Mouse (Mus musculus) CD4-positive, CD25-positive, alpha-beta regulatory T cell, adult 2 months (primary cell): ENCODE measurements at regions not wholly inside any gene's neighbourhood (a gene's known extent, or its start where the extent isn't known, plus 50 kb on each side); places are given as distances from the start of the nearest gene placed in this dataset.
"Not testable (repeated sequence)": the region's sequence is repeated elsewhere in the genome, so short reads cannot be mapped to it uniquely, and the experiment has no call there.

Experiments
- DNase-seq: peaks from one replicate; pipeline ENCODE4 v3.0.0-alpha.2; 2012; ENCODE audit warnings: low read depth, low spot score

DNA sequence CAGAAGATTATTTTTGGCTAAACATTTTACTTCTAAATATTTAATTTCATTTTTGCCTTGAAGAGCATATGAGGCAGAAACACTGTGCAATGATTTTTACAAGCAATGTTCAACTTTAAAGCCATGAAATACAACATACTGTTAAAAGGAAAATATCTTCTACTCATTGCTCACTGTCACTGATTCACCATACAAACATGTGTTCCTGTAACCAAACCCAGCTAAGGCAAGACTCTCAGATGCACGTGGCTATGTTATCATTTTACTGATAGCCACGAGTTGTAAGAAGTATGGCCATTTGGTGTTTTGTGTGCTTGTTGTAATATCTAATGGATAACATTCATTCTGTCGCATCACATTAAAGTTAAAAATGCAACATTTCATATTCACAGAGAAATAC lies 287.3 kb upstream of the Adamts5 start:
- DNase-seq: no peak

DNA sequence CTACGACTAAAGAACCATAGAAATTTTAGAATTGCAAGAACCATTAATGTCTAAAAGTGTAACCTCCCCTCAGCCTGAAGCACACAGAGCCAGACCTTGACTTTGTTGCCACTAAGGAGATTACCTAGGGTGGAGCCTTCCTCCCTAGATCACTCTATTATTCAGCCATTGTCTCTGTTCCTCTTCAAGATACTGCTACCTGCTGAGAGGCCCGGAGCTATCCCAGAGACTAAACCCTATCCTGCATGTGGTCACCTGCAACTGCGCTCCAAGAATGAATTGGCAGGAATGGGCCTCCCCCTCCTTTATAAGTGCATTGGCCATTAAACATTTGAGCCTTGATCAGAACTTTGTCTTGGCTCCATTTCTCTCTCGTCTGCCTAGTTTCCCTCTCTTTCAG lies 286.0 kb upstream of the Adamts5 start:
- DNase-seq: not testable (repeated sequence)

DNA sequence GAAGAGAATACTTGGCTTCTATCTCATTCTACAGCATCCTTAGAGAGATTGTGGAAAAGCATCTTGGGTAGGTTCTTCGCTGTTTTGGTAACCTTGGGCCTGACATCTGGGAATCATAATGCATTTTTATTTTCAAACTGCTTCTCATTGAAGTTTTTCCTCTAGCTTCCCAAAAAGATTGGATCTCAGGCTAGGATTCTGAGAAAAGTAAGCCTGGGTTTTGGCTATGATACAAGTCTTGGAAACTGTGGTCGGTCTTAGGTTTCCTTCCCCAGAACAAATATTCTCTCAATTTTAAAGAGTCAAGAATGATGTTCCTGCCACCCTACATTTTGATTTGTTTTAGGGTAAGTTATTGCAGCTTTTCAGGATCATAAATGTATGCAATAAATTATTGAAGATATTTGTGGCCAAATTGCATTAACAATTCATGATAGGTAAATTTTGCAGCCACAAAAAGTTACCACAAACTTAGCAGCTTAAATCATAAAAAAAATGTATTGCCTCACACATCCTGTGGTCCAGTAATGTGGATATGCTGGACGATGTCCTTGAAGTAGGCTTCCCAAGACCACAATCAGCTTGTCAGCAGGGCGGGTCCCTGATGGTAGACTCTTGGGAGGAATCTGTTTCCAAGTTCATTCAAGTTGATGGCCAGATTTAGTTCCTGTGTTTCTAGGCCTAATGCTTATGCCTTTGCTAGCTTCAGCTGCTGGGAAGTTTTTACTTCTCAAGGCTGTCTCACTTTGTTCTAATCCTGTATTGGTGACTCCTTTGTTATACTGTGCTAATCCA lies 257.6 kb upstream of the Adamts5 start:
- no peak for DNase-seq

DNA sequence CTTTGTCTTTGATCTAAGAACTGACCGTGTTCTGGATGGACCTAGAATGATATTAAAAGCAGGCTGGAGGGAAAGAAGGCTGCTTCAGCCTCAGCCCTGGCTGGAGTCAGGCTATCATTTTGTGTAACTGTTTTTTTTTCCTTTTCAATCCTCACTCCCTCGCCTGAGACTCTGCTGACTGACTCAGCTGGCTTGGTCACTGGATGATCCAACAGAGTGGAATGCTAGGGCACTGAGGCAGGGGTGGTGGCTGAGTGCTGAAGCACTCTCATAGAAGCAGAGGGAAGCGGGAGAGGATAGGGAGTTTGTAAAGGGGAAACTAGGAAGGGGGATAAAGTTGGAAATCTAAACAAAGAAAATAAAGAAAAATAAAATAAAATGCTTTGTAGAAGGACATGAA lies 236.5 kb upstream of the Adamts5 start:
- no peak for DNase-seq

DNA sequence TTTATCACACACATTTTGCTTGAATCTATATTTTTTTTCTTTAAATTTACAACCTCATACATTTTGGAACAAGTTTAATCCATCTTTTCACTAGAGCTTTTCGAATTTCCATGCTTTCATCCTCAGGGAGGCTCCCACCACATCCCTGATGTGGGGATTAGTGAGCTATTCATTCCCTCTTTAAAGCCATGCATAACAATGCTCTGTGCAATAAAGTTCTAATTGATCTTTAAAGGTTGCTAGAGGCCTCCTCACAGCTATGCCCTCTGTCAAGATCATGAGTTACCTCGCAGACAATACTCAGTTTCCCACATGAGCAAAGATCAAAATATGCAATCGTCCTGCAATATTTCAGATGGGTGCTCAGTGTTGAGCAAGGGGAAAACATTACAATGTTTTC lies 234.5 kb upstream of the Adamts5 start:
- DNase-seq: no peak

DNA sequence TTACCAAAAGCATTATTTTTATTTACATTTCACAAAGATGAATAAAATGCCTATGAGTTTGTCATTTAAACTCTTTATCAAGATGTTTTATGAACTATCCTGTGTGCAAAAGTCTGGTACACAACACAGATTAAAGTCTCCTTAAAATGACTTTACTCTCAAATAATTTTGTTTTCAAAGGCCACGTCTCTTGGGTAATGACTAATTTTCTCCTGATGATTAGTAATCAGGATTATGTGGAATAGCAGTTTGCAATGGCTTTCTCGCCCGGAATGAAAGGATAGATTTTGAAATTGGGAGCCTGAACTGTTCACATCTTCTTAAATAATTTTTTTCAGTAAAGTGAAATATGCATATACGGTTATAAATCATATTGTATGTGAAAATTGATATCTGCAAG lies 225.8 kb upstream of the Adamts5 start:
- DNase-seq: no peak

DNA sequence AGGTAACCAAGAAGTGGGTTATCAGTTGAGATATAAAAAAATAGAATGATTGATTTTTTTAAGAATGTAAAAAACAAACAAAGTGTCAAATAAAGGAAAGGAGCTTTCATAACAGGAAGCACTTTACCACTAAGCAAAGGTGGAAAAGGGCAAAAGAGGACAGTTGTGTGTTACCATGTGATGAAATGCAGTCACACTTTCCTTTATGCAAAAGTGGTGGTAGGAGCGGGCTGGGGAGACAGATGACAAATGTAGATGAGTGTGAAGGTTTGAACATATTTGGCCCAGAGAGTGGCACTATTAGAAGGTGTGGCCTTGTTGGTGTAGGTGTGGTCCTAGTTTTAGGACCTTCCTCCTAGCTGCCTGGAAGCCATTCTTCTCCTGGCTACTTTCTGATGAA lies 222.6 kb upstream of the Adamts5 start:
- DNase-seq: no peak

DNA sequence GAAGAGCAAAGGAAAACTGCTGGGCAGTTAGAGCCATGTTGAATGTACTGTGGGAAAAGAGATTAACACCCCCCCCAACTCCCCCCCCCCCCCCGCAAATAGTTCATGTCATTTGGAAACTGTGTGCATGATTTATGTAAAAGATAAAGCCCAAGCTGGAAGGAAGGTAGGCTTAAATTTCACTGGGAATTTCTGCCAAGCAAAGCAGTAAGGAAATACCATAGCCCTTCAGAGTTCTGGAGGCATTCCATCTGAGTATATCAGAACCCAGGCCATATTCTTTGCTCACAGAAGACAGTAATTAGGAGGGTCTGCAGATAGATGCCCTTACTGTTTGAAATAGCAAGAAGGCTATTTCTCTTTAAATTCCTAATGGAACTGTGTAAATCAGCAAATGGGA lies 221.3 kb upstream of the Adamts5 start:
- no peak for DNase-seq

DNA sequence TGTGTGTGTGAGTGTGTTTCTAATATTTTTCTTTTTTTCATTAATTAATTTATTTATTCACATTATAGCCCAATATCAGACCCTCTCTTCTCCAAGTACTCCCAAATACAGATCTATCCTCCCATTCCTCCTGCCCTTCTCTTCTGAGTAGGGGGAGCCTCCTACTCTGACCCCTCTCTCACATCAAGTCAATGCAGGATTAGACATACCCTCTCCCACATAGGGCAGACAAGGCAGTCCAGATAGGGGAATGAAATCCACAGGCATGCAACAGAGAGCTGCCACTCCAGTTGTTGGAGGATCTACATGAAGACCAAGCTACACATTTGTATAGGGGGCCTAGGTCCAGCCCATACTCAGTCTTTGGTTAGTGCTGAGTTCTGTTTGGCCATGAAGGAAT lies 216.3 kb upstream of the Adamts5 start:
- no peak for DNase-seq

DNA sequence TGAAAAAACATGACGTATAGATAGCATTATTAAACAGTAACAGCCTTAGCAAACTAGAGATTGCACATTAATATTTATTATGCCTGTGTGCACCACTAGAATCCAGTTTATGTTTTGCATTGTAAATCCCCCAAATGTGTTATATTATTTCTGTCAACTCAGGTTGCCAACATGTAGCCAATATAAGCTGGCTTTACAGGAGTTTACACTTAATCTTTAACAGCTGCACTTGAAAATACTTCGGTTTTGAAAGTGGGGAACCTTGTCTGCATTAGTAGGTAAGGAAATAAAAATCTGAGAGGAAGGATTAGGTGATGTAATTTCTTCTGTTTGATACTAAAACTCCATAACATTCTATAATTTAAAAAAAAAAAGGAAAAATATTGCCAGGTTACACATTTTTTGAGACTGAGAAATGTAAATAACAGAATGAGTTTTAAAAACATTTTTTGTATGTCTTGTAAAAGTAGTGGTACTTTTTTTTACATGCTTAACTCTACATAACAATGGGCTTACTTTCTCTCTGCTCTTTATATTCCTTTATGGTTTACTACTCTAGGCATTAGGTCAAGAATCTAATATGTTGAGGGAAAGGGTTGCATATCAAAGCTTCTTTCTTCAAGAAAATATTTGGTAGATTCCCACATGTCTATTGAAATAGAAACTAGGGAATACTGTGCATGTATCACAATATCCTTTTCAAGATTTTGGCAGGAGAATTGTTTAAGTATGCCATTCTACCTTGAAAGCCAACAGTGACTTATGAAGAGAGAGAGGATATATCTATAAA lies 214.2 kb upstream of the Adamts5 start:
- no peak for DNase-seq

DNA sequence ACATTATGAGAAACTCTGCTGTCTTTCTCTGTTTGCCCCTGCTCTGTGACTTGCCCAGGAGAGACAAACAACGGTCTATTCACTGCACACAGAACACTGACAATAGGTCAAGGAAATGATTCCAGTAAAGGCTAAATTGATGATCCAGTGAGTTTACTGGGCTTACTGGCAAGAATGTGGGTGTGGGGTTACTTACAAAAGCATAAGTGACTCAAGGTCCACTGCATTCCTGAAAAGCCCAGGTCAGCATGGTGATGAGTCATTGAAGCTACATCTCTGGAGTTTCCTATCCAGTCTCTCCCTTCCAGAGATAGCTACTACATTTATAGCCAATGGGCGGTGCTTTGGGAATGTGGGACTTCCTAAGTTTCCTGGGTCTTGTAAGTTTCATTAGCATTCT lies 192.8 kb upstream of the Adamts5 start:
- DNase-seq: no peak

DNA sequence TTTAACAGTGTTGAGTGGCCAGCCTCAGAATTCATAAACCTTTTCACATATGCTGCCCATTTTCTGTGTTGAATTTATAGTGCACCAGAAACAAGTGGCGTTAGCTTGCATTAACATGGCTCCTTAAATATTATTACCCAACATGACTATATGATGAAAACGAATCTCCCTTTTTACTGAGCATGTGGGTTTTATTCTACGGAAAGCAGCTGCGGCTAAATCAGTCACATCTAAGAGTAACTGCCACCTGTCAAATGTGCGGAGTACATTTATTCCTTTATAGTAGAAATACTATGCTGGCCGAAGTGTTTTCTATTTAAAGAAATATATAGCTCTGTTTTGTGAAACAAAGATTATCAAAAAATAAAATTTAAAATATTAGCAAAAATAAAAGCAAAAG lies 188.5 kb upstream of the Adamts5 start:
- no peak for DNase-seq

DNA sequence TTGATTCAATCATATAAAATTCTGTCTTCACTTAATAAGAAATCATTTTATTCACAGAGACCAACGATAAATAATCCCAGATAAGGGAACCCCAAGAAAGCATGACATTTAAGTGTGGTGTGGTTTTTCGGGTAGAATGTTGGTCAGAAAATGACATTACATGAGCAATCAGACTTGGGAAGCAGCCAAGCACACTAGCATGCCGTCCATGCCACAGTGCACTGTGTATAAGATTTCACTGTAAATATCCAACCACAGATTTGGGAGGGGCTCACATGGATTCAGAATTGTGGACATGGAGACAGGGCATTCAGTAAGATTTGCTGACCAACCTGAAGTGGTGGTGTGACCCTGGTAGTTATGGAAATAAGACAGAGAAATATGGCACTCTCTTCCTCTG lies 185.8 kb upstream of the Adamts5 start:
- DNase-seq: no peak

DNA sequence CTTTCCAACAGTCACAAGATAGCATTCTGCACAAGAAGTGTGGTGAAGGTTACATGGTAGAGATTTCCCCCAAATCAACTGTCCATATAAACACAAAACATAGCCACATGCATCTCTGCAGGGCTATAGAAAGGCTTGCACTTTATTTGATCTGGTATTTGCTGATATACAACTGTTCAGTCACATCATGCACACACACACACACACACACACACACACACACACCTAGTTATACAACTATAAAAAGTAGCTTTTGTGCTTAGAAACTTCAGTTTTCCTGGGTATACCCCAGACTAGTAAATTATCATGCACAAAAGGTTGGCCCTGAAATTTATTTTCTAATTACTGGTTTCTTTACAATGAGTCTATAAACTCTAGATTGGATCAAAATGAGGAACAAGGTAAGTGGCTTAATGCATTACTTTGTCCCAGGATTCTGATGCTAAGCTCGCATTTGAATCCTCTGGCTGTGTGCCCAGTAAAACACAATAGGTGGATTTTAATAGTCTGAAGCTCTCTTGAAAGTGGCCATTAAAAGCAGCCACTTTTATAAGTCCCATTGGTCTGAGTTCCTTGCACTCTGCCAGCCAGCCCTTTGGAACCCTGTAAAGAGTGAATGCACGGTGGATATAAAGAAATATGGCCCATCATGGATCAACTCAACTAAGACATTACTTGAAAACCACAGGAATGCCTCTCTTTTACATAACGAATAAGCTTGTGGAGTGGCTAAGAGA lies 166.2 kb upstream of the Adamts5 start:
- DNase-seq: no peak

DNA sequence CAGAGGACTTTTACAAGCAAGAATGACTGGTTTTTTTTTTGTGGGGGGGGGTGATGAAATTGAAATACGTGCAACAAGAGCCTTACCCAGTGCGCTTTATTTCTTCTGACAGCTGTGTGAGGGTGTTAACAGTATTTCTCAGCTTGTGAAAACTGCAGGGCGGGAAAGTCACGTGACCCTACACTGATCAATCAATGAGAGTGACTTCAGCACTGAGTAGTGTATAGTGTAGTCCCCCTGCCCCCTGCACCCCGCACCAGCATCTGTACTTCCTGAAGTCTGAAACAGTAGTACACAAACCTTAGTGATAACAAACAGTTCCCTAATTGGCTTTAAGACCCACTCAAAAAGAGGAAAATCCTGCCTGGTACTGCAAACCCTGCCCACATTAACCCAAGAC lies 158.5 kb upstream of the Adamts5 start:
- DNase-seq: no peak

DNA sequence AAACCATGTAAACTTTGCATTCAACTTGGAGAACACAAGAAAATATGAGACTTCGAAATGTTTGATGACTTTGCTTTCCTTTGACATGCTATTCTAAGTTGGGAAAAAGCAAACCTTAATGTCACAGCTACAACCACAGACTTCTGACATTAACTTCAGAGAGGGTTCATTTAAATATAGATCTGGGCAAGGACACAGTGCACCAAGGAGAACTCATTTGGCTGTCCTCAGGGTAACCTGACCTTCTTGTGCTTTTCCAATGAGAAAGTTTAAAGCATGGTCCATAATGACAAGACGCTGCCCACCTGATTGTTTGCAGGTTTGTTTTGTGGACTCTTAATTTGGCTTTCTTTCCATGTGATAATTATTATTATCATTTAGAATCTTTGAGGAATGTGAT lies 143.1 kb upstream of the Adamts5 start:
- no peak for DNase-seq

DNA sequence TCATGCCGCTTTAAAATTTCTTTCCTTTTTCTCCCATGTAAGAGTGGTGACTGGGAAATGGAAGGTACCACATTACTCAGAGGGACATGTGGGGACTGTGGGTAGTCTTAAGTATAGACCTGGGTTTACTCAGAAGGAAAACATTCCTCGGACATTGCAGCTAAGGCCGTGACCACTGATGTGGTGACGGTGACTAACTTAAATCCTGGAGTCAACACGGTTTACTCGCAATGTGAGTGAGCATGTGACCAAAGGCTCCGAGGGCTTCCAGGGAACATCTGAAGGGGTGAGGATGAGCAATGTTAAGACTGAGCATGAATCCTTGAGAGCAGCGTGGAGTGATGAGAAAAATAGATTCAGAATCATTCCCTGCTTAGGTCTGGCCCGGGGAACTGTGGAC lies 133.1 kb upstream of the Adamts5 start:
- DNase-seq: no peak

DNA sequence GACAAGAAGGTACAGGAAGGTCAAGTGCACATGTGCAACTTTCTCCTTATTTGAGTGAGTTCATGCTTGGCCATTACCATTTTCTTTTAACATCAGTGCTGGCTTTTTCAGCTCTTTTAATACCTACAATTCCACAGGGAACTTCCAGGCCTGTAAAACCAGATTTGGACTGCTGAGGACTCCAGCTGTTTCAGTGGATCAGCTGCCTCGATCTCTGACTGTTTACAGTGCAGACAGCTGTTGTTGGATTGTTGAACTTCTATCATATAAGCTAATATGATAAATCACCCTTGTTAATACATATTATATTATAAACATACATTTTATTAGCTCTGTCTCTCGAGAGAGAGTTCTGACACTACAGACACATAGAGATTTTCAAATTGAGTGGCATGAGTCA lies 126.1 kb upstream of the Adamts5 start:
- no peak for DNase-seq

DNA sequence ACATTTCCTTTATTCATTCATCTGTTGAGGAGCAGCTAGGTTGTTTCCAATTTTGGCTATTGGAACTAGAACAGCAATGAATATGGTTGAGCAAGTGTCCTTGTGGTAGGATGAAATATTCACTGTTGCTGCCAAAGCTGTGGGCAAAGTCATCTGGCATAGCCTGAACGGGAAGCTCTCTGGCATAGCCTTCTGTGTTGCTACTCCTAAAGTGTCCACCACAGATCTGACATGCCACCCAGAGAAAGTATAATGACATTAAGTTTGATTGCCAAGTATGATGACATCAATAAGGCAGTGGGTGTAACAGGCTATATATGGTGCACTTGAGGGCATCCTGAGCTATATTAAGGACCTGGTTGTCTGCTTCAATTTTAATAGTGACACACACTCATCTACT lies 113.7 kb upstream of the Adamts5 start:
- DNase-seq: no peak

DNA sequence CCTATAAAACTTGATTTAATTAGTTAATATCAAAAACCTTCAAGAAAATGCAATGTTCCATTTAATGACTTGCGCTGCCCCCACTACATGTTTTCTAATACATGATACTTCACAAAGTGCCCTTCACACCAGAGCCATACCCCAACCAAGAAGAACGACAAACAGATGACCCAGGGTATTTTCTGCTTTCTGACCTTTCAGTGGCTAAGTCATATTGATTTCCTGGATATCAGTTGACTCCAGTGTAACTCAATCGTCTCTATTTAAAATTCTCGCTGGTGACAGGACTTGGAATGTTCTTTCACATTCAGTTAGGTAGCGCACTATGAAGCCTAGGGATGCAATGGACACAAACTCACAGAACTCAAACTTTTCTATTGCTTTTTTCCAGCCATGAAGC lies 109.4 kb upstream of the Adamts5 start:
- no peak for DNase-seq

DNA sequence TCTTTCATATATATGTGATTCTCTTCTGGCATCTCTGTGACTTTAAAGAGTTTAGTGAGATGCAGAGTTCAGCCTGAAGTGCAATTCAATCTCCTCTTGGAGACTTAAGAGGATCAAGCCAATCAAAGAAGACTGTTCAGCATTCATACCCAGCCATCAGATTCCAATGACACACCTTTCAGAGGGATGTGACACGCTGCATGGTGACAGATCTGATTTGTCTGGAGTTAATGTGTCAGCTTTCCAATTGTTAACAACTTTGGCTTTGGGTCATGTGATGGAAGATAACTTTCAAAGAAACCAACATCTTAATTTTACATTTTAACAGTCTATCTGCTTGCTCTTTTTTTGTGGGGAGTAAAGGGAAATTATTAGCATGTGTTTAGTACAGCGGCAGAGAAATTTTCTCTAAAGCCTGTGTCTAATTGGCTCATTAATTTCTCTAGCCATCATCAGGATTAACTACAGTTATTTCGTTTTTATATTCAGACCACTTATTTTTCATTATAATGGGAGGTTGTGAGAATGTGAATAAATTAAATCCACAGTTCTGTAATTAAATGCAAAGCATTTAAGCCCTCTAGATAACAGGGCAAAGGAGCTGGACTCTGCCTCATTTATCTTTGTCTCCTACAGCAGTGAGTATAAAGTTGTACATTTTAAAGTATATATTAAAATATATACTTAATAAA lies 108.2 kb upstream of the Adamts5 start:
- DNase-seq: no peak

DNA sequence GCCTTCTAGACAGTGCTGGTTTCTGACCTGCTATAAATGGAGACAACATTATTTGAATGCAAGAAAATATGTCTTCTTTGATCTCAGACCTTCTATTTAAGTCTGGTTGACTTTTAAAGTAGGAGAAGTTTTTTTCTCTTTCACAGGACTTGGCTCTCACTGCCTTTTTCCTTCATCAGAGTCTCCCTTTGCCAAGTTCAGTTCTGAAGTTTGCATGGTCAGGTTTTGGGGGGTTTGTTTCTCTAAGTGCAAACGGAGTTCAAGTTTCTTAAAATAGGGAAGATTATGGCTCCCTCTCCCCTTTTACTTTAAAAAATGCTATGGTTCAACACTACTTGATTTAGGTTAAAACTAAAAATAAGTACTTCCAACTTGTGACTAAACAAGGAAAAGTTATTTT lies 106.2 kb upstream of the Adamts5 start:
- no peak for DNase-seq
